Mouse (Mus musculus): ENCODE measurements around the gene Nkx1-2. TPM values are rescaled to one million over a fixed set of nuclear protein-coding genes. Genes with fewer than 3 reads are reported as not detected.

Nkx1-2 gene
- polyA plus RNA-seq (2014; fragmentation: Illumina TruSeq; extraction: RNeasy Lipid Tissue Mini Kit (QIAGEN cat#74804); ENCODE audit: low read depth, low replicate concordance): not detected

GRCm38 (mm10) chr7:132599071-132599975 is at the start of gene Nkx1-2:
TSS of gene Nkx1-2 (minus strand) at chr7:132599637.

GRCm38 (mm10) chr7:132610468-132611318 is 11.3 kb upstream of the Nkx1-2 start, which contains the start of gene Lhpp:
TSS of gene Lhpp (plus strand) at chr7:132610638.

GRCm38 (mm10) chr7:132576116-132576650 is 23.3 kb downstream of the Nkx1-2 start, which contains the start of gene Oat:
TSS of gene Oat (minus strand) at chr7:132576398.

Other genes with a start within 250 kb of the Nkx1-2 start
- 177 TPM for gene Oat, start 23.2 kb downstream of the Nkx1-2 start, polyA plus RNA-seq (2014; fragmentation: Illumina TruSeq; extraction: RNeasy Lipid Tissue Mini Kit (QIAGEN cat#74804); ENCODE audit: low read depth, low replicate concordance)
- 18.3 TPM for gene Lhpp, start 11.0 kb upstream of the Nkx1-2 start, polyA plus RNA-seq (2014; fragmentation: Illumina TruSeq; extraction: RNeasy Lipid Tissue Mini Kit (QIAGEN cat#74804); ENCODE audit: low read depth, low replicate concordance)
- 20.7 TPM for gene Fam53b, start 214.2 kb upstream of the Nkx1-2 start, polyA plus RNA-seq (2014; fragmentation: Illumina TruSeq; extraction: RNeasy Lipid Tissue Mini Kit (QIAGEN cat#74804); ENCODE audit: low read depth, low replicate concordance)

Measured in adipose tissue, adult 10 weeks (tissue).